ENCODE assay signal across 18 mouse cellular contexts in genomic region chr1:82010995-82011394, GRCm38 (mm10).
"Had no signal": no experiment of that assay in that cellular context is flagged by ENCODE, and none has a peak within 500 bp of the region (broad histone marks: within the 10 kb centered on the region; RNA-seq: fewer than 3 reads in every experiment).

No protein-coding gene starts in this region.

- H3K9ac ChIP-seq: liver, embryonic 13.5 days; liver, postnatal 0 days; lung, embryonic 15.5 days; midbrain, embryonic 15.5 days; neural tube, embryonic 13.5 days had no signal

- H3K27ac ChIP-seq: limb, embryonic 10.5 days; liver, embryonic 13.5 days; lung, embryonic 15.5 days; macrophage; midbrain, embryonic 15.5 days; neural tube, embryonic 13.5 days had no signal

- H3K36me3 ChIP-seq: limb, embryonic 10.5 days; liver, embryonic 13.5 days; lung, embryonic 15.5 days; midbrain, embryonic 15.5 days; neural tube, embryonic 13.5 days had no signal

- H3K4me2 ChIP-seq: liver, embryonic 13.5 days; lung, embryonic 15.5 days; midbrain, embryonic 11.5 days; midbrain, embryonic 15.5 days; neural tube, embryonic 13.5 days had no signal

- H3K4me3 ChIP-seq: limb, embryonic 10.5 days; liver, embryonic 13.5 days; lung, embryonic 15.5 days; megakaryocyte, embryonic 14.5 days; midbrain, embryonic 15.5 days; neural tube, embryonic 13.5 days had no signal

- ATAC-seq: liver, postnatal 0 days; midbrain, embryonic 15.5 days had no signal

- DNase-seq: kidney, adult 9 months; kidney, postnatal 10 days; kidney, postnatal 4 days; liver, embryonic 13.5 days; liver, postnatal 0 days; lung, postnatal 14 days; retina, postnatal 1 day; right cerebral cortex, postnatal 4 days; spleen, adult 18-20 months; thymus, adult 18-20 months; thymus, postnatal 14 days had no signal

- H3K27me3 ChIP-seq: liver, embryonic 13.5 days; lung, embryonic 15.5 days; megakaryocyte, embryonic 14.5 days; midbrain, embryonic 15.5 days; neural tube, embryonic 13.5 days had no signal

- H3K9me3 ChIP-seq: limb, embryonic 10.5 days; liver, embryonic 13.5 days; lung, embryonic 15.5 days; midbrain, embryonic 15.5 days; neural tube, embryonic 13.5 days had no signal

- H3K4me1 ChIP-seq: liver, embryonic 13.5 days; lung, embryonic 15.5 days; megakaryocyte, embryonic 14.5 days; midbrain, embryonic 15.5 days; neural tube, embryonic 13.5 days had no signal
